Mouse (Mus musculus): ENCODE data around the gene Rps19bp1. TPM values are rescaled to one million over a fixed set of nuclear protein-coding genes. Genes with fewer than 3 reads are reported as not detected.

Rps19bp1 gene
- polyA plus RNA-seq (2012; rRNA removed): 27.1 and 30.9 TPM in 2 replicates

DNA sequence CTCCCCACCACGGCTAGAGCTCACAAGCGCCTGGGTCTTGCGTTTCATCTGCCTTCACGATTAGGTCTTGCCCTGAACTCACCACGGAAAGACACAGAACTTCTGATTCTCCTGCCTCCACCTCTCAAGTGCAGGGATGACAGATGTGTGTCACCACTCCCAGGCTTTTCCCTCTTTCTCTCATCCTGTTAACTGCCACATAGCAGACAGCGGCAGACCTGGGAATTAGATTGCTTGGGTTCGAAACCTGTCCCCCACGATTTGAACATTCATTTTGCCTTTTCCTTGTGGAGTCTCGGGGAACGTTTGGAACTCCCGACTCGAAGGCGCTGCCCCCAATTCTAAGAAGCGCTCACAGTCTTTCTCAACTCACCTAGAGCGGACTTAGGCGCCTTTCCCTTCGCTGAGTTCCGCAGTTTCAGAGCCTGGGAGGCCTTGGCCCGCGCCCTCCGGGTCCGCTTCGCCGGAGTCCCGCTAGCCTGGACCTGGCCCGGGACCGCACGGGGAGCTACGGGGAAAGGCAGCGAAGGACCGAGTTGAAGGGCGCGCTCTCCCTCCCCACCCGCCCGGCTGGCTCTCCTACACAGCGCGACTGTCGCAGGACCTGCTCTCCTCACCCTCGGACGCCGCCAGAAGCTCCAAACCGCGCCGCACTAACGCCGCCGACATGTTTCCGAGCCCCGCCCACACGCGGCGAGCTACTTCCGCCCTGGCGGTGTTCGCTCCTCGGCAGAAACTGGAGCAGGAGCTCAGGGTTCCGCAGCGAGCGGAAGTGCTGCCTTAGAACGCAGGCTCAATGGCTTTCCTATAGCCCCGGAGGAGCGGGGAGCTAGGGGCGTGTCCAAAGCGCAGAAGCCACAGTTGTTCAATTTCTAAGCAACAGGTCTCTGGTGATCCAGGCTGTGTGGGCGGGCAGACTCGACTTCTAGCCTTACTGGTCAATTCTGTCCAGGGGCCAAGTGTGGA lies at the start of gene Rps19bp1:
Gene Rps19bp1, minus strand, starts transcription at position 706 of the 966 bp plus-strand sequence.
- peak; percentile 69 for DNase-seq (ENCODE audit: low spot score)

DNA sequence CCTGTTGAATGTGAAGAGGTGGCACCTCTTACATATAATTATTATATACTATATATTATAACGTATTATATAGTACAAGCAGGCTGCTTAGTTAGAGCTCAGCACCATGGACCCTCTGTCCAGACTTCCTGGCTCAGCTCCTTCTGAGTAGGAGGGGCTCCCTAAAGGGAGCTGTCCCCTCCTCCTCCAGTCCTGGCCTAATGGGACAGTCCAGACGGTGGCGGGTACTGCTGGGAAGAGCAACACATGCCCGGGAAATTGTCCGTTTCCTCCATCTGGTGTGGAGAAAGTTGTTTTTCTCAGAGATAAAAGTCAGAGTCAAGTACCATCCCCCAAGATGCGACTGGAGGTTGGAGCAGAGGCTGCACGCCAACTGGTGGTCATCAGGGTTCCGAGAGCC lies 42.0 kb upstream of the Rps19bp1 start:
- DNase-seq (ENCODE audit: low spot score): no peak

DNA sequence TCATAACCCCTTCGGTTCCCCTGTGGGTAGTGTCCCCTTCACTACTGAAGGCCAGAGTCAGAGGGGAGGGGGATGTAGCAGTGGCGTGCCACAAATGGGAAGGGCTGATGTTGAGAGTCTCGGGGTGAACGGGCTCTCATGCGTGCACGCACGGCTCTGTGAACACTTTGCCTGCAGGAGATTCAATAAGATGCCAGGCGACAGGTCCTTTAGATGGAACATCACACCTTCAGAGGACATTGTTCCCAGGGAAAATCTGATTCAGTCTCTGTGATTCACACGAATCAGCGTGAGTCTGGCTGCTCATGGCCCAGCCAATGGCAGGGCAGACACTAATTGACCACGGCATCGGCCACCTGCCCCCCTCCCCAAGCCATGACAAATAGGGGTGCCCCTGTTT lies 40.1 kb upstream of the Rps19bp1 start:
- DNase-seq (ENCODE audit: low spot score): no peak

DNA sequence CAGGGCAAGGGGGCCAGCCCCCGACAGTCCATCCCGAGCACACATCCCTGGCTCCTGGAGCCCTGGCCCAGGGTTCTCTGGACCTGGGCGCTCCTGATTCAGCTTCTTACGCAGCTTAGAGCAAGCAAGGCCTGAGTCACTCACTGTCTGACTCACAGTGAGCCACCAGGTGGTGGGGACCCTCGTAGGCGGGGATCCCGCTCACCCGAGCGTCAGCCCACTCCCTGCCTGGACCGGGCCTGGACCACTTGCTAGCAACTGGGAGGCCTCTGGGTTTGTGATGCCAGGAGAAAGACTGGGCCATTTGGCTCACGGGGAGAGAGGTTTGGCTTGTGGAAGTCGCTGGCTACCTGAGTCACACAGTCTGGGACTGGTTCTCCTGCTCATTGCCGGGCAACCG lies 39.7 kb upstream of the Rps19bp1 start:
- DNase-seq (ENCODE audit: low spot score): no peak

DNA sequence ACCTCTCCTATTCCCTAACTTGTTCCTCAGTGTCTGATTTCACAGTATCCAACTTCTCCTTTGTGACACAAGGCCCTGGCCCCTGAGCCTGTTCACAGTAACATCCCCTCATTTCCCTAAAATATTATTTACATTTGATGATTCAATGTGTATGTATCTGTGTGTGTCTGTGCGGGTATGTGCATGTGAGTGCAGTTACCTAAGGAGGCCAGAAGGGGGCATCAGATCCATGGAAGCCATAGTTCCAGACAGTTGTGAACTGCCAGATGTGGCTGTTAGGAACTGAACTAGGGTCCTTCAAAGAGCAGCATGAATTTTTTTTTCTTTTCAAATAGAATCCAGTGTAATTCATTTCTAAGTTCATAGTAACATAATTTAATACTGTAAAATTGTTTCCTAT lies 33.0 kb upstream of the Rps19bp1 start:
- DNase-seq (ENCODE audit: low spot score): no peak

DNA sequence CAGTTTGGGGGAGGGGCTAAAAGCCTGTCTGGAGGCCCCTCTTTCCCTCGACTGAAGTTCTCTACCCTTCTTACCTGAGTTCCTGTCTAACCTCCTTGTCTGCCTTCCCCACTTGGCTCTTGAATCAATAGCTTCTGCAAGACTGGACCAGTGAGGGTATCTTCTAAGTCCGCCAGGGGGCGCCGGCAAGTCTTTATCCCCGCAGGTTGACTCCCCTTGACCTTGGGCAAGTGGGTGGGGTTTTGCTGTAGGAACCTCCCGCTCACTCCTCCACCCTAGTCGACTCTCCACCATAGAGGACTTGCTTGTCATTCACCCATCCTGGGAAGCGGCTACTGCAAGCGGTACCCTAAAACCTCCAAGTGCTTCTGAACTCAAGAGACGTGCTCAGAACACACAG lies 25.3 kb upstream of the Rps19bp1 start:
- no peak for DNase-seq (ENCODE audit: low spot score)

DNA sequence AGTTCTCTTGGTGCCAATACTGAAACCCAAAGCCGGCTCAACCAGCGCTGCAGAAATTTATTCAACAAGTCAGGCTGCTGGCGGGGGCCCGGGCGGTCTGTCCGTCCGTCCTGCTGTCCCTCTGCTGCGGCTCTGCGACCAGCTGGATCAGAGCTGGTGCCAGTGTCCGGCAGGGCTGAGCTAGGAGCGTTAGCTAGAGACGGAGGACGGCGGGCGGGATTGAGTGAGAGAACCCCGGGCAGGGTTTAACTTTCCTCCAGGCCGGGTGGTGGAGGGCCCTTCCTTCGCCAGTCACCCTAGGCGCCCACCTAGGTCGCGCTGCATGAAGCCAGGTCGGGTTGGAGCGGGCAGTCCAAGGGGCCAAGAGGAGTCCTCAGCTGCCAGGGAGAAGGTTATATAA lies 23.9 kb upstream of the Rps19bp1 start:
- no peak for DNase-seq (ENCODE audit: low spot score)

DNA sequence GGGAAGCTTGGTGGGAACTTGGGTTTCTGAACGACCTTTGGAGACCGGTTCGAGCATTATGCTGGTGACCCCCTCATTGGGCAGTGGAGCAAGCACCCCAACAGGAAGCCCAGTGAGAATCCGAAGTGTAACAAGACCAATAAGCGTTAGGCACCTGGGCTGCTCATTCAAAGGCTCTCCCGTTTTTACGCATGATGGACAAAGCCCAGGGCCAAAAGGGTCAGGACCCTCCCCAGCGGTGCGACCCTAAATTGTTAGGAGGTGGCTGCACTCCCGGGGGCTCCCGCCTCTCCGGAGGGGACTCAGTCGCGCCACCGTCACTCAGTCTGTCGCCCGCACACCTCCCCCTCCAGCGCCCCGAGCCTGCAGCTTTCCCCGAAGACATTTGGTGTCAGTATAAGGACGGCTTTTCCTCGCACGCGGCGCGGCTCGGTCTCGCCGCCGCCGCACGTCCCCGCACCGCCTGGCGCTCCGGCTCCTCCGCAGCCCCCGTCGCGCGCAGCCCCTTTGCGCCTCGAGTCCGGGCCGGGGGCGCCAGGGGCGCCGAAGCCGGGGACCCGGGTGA lies 22.8 kb upstream of the Rps19bp1 start, which contains the start of gene Cacna1i:
Gene Cacna1i, plus strand, starts transcription at position 388 of the 565 bp plus-strand sequence.
- no peak for DNase-seq (ENCODE audit: low spot score)

DNA sequence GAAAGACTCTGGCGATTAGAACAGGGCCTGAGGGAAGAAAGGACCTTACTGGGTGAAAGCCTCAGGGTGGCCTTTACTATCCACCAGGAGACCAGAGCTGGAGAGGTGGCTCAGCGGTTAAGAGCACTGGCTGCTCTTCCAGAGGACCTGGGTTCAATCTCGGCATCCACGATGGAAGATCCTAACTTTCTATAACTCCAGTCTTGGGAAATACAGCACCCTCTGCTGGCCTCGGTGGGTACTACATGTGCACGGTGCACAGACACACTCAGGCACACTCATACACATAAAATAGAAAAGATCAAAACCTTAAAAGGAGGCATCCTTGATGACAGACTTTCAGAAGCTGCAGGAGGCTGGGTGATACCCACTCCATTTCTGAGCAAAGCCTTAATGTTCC lies 16.5 kb upstream of the Rps19bp1 start:
- no peak for DNase-seq (ENCODE audit: low spot score)

DNA sequence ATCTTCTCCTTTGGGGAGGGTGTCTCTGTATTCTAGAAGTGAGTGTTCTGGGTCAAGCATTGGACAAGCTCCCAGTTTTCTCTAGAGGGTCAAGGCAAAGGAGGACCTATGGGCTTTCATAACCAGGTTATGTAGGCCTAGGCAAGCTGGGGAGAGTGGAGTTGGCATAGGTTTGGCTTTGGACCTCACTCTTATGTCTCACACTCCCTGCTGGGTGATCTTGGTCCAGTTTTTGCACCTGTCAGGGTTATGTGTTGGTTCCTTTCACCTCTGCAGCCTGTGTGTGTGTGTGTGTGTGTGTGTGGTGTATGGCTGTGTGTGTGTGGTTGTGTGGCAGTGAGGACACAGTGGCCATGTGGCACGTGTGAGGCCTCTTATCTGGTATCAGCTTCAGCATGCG lies 14.9 kb upstream of the Rps19bp1 start:
- no peak for DNase-seq (ENCODE audit: low spot score)

DNA sequence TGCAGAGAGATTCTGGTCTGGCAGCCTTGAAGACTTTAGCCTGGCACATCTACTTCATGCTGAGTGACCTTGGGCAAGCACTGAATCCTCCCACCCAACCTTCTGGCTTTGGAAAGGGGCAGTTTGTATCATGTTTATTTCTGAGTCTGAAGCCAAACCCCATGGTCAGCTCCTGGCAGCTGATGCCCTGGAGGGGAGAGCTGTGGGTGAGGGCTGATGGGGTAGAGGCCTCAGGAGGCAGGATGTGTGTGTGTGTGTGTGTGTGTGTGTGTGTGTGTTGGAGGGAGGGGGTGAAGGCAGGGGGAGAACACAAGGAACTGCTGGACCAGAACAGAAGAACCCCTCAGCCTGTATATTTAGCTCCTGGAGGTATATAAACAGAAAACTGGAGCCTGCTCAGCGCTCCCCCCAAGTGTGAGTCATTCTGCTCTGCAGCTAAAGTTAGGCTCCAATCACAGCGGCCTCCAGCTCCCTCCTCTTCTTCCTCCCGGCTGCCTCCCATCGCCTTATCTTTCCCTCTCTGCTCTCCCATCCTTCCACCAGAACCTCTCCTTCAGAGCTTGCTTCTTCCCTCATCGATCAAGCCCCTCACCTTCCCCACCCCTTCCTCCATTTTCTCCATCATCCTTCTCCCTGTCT lies 14.1 kb upstream of the Rps19bp1 start:
- DNase-seq (ENCODE audit: low spot score): no peak

DNA sequence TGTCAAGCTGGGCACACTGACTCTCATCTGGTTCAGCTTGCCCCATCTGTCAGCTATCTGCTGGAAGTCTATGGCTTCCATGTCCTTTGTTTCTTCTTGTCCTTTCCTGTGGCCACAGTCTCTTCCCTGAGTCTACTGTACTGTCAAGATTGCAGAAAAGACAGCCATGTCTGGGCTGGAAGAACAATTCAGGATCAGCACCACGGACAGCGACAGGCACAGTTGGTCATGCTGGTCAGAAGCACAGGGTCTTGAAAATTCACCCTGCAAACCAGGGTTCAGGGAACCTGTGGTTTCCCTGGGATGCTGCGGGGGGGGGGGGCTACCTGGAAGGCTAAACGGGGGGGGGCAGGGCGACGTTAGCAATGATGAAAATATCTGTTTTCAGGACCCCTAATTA lies 13.5 kb upstream of the Rps19bp1 start:
- DNase-seq (ENCODE audit: low spot score): no peak

DNA sequence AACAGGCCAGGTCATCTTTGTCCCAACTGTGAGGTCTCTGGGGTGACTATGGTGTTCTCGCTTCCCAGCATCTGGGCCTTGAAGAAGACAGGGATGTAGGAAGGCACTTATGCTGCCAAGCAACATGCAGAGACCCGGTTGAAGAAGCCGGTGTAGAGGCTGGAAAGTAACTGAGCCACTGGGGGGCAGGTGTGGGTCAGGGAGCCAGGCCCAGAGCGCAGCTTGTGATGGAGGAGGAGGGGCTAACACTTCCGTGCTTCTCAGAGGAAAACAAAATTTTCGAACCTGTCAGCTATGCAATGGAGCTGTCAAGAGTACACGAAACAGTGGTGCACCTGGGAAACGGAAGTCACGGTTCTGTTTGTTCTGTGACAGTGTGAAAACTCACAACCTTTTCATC lies 13.0 kb upstream of the Rps19bp1 start:
- no peak for DNase-seq (ENCODE audit: low spot score)

DNA sequence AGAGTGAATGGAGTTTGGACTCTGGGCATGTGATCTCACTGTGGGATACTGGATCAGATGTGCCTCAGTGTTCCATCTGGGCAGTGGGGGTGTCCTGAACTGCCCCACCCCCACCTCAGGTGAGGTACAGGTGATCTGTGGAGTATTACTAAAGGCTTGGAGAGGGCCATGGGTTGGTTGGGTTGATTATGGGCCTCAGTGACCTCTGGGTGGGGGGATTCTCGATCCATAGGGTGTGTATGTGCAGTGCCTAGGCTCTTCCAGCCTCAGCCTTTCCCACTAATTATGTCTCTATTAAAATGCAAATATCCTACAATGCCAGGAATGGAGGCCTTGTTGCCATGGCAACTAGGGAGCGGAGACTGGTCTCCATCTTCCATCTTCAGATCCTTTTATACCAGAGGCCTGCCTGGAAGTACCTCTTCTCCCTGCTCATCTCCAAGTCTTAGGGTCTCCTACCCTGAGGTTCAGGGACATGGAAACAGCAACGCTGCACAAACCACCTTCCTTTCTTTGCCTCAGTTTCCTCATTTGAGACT lies 7.8 kb upstream of the Rps19bp1 start:
- DNase-seq (ENCODE audit: low spot score): no peak

DNA sequence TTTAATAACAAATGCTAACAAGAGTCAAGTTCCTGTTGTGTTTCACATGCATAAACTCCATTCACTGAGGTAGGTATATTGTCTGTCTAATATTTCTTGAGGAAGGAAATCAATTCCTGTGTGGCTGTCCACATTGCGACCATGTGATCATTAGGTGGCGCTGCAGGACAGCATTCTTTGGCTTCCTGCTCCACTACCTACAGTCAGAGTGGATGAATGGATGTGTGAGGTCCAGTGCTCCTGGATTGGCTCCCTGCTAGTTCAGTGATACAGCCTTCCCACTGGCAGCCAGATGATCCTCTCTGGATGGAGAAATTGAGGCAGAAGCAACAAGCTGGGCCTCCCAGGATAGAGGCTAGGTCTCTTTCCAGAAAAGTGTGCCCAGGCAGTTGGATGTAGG lies 2.2 kb upstream of the Rps19bp1 start:
- DNase-seq (ENCODE audit: low spot score): no peak

DNA sequence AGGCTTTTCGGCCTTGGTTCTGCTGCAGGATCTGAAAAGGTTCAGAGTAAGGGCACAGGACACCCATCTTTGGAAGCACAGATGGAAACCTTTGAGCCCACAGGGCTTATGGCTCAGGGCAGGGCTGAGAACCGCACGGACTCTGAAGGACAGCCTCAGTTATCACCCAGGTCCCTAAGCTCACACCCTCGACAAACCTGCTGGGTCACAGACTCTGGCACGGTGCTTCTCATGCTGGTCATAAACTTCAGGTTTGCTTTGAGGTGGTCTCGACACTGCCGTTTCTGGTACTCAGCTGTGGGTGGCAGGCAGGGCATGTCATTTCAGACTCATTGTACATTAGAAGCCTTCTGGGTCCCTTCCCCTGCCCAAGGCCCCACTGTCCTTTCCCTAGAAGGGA lies 3.0 kb downstream of the Rps19bp1 start:
- no peak for DNase-seq (ENCODE audit: low spot score)

DNA sequence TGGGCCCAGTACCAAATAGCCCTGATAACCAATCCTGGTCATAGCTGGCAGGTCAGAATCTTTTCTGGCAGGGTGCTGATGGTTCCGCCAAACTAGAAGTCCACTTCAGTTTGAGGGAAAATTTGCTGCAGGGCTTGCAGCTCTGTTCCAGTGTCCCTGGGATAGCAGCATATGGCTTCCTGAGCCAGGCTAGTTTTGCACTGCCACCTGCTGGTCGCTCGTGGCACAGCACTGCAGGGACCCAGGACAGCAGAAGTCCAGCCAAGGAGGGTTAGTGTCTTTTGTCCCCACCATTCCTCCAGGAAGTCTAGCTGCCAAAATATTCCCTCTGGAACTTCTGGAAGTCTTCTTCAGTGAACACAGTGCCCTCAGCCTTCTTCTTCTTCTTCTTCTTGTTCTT lies 3.4 kb downstream of the Rps19bp1 start:
- peak; percentile 66 for DNase-seq (ENCODE audit: low spot score)

DNA sequence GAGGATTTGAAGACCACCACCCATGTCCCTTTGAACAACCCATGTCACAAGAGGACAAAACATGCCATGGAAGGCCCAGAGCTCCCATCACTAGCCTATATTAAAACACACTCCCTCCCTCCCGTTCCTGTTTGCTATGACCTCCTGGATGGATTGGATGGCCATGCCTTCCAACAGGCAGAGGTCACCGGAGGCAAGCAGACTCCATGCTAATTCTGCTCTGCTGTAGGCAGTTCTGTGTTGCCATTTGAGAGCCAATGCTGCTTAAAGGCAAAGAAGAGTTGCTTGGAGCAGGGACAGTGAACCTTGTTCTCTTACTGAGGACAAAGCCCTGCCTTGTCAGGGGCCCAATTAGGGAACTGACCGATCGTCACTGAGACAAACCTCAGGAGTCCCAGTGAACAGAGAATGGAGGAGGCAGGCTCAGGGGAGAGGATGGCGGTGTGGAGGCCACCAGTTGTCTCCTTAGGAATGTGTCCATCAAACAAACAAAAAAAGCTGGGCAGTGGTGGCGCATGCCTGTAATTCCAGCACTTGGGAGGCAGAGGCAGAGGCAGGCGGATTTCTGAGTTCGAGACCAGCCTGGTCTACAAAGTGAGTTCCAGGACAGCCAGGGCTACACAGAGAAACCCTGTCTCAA lies 4.6 kb downstream of the Rps19bp1 start:
- no peak for DNase-seq (ENCODE audit: low spot score)

DNA sequence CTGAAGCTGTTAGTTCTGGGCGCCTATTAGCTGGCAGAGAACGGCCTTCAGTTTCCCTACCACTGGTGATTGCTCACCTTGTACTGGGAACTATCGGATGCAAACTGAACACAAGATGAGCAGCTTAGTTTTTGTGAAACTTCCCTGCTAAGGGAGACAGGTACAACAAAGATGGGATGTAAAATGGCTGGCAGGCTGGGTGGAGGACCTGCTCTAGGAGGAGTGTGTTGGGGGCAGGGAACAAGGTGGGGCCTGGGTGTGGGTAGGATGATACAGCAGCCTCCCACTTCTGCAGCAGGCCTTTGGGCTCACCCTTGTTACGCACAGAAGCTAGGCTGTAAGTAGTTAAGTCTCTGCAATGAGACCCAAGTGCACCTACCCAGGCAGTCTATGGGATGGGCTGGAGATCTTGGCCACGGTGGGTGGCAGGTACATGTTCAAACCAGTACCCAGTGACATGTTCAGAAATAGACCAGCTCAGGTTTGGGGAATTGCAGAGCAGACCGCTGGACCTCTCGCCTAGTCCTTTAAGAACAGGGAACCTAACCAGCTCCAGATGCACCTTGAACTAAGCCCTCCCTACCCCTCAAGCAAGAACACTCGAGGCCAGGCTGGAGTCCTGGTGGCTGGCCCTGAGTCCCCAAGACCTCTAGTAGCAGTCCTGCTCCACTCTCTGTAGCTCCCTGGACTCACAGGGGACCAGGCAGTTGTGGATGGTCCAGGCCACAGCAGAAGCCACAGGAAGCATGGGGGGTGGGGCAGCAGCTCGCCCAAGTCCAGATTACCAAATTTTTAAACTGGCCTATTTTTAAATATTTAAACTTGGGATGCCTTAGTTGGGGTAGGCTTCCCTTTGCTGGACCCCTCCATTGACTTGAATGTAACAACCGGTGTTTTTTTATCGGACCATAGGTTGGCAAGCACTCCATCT lies 5.6 kb downstream of the Rps19bp1 start:
- no peak for DNase-seq (ENCODE audit: low spot score)

DNA sequence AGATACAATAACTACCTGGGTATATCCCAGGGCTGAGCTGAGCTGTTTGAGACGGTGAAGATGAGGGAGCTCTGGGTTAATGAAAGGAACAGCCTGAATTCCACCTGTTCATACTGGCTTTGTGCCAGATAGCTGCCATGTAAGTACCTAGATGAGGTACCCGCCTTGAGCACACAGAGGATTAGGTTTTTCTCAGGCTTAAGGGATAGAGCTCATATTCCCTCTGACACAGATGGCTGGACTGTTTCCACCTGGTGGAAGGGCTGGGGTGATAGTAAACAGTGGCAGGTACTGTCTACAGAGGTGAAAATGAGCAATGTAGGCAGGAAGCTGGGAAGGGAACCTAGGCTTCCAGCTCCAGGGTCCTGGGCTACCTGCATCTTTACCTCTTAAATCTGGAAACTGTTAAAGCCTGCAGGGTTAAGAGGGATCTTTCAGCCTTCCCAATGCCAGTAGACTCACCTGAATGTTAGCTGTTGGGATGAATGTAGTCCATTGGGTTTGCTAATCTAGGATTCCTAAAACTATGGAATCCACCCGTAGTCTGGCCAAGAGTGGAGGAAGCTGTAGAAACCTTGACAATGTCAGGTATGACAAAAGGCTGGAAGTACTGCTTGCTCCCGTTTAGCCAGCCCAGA lies 6.4 kb downstream of the Rps19bp1 start:
- DNase-seq (ENCODE audit: low spot score): no peak
